In genomic region chr11:76674704-76675103, GRCm38 (mm10) we compare ENCODE assay signal across 19 mouse cellular contexts. TPM values are rescaled to one million over a fixed set of nuclear protein-coding genes. Genes with fewer than 3 reads are reported as not detected.
DNase-seq lines count a peak whose midpoint lies in the region; TF ChIP-seq lines count a peak whose summit lies in the region.
"Had no signal": no experiment of that assay in that cellular context is flagged by ENCODE, and none has a peak within 500 bp of the region (broad histone marks: within the 10 kb centered on the region; RNA-seq: fewer than 3 reads in every experiment).

No protein-coding gene starts in this region.

- peak; percentile 24 for DNase-seq in embryo, embryonic 10 days (ENCODE audit: low spot score)
- DNase-seq in embryo, embryonic 9.5 days (ENCODE audit: extremely low spot score): no peak
- DNase-seq in left cerebral cortex, adult 2 months (ENCODE audit: extremely low spot score in 1 of 2, low spot score in 2 of 2): no peak
- no peak for DNase-seq in left cerebral cortex, adult 8-10 months (ENCODE audit: low spot score in 2 of 2)
- DNase-seq in ES-CJ7 (ENCODE audit: low read depth, low spot score): peak; percentile 58
- DNase-seq in induced T-regulatory cell, adult 2 months (ENCODE audit: low read depth): peak; percentile 29
- no peak for DNase-seq in heart, postnatal 4 days
- DNase-seq: adrenal gland, postnatal 10 days; gastrocnemius, postnatal 25 days; heart, postnatal 14 days; kidney, adult 8-10 months; lung, adult 2 months; right cerebral cortex, adult 18-20 months; thymus, adult 2 months had no signal

- TF ChIP-seq CTCF in left cerebral cortex, adult 2 months (IDR thresholded peaks at IDR 0.05): peak; percentile 53

- H3K27ac ChIP-seq in left cerebral cortex, adult 2 months: no peak overlapping the region
- H3K27ac ChIP-seq: hindbrain, embryonic 15.5 days; limb, embryonic 10.5 days; macrophage; midbrain, embryonic 12.5 days had no signal

- H3K4me3 ChIP-seq in left cerebral cortex, adult 2 months: no peak overlapping the region
- H3K4me3 ChIP-seq: hindbrain, embryonic 15.5 days; midbrain, embryonic 12.5 days had no signal

- intact Hi-C loops in left cerebral cortex, adult 2 months (cut with DNase I): loop anchor here (10.0 kb wide), 1 partner anchor 220 kb away; no protein-coding TSS in a partner anchor

RNA-seq across cellular contexts. Expression of gene Bhlha9, which starts 2.4 kb away (rescaled TPM):
- 1 to 10 TPM; 3.2 to 3.8 TPM for total RNA-seq in left cerebral cortex, adult 2 months (2021)
- 1 to 10 TPM; 2.0 to 3.9 (median 2.2) TPM for total RNA-seq in left cerebral cortex, adult 8-10 months (2022)
- not detected for total RNA-seq in heart, postnatal 4 days (2021)
- total RNA-seq: common myeloid progenitor, adult 5-6 weeks; gastrocnemius, postnatal 25 days; heart, postnatal 14 days had no signal

RNA-seq across cellular contexts. Expression of gene Trarg1, which starts 4.9 kb away (rescaled TPM):
- under 1 TPM; 0.50 to 0.68 TPM for total RNA-seq in left cerebral cortex, adult 2 months (2021)
- under 1 TPM; 0.48 to 0.80 (median 0.56) TPM for total RNA-seq in left cerebral cortex, adult 8-10 months (2022)
- total RNA-seq in heart, postnatal 4 days (2021): 1 to 10 TPM; 1.5 to 1.7 TPM
- total RNA-seq: common myeloid progenitor, adult 5-6 weeks had no signal

RNA-seq across cellular contexts. Expression of gene Abr, which starts 52.6 kb away (rescaled TPM):
- 100 to 1,000 TPM; 436 to 450 TPM for total RNA-seq in left cerebral cortex, adult 2 months (2021)
- total RNA-seq in left cerebral cortex, adult 8-10 months (2022): 100 to 1,000 TPM; 382 to 408 (median 393) TPM
- 10 to 100 TPM; 40.6 to 41.5 TPM for total RNA-seq in heart, postnatal 4 days (2021)

Comparison
In these comparisons a context has a peak if more than half of its experiments do, and no peak if none do; other contexts are left out.
1. DNase-seq: peak in embryo, embryonic 10 days (single experiment), ES-CJ7 (single experiment) and induced T-regulatory cell, adult 2 months (single experiment); none in embryo, embryonic 9.5 days (single experiment), left cerebral cortex, adult 2 months (0 of 2), left cerebral cortex, adult 8-10 months (0 of 2) and heart, postnatal 4 days (single experiment).
2. RNA of gene Abr, which starts 52.6 kb away (total RNA-seq): 436 to 450 TPM in left cerebral cortex, adult 2 months and 382 to 408 TPM in left cerebral cortex, adult 8-10 months; 40.6 to 41.5 TPM in heart, postnatal 4 days; every median in the first group is over 4 times any median in the second.